Mouse (Mus musculus): Measurements from ENCODE around the gene Kif26b. TPM values are rescaled to one million over a fixed set of nuclear protein-coding genes. Genes with fewer than 3 reads are reported as not detected.

Kif26b gene
- polyA plus RNA-seq, 1 experiment from 2014 or later, result 5.1 TPM

DNA sequence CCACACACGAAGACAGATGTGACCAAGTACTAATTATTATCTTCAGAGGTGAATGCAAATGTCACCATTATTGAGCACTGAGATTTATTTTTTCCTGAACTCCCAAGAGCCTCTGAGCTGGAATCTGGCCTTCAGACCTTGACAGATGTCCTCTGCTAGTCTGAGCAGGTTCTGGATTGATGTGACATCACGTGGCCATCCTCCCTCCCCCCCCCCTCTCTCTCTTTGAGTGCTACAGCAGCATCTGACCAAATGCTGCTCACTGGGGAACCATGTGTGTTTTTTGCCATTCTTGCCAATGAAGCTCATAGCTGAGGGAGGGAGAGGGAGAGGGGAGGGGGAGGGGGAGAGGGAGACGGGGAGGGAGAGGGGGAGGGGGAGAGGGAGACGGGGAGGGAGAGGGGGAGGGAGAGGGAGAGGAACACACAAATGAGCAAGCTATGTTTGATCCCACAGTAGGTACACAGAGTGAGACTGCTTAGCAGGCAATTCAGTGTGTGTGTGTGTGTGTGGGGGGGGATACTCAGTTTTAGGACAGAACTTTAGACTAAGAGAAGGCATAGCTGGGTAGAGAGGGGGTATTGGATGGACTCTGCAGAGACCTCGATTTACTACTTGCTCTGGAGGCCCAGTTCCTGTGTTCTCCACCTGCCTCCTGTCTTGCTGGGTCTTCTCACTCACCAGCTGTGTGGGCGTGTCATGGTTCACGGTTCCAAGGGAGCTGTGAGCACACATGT, 241.9 kb downstream of the Kif26b start:
- H3K4me2 ChIP-seq (ENCODE audit: low read depth, low read length), result no peak overlapping the region
- no peak overlapping the region for H3K4me3 ChIP-seq (ENCODE audit: low read length)
- peaks cover 21% of the 10 kb centered on the region for H3K4me1 ChIP-seq (ENCODE audit: control insufficient read depth, insufficient read depth, low read length)
- ATAC-seq (replicated peaks; ENCODE audit: extremely low read depth, insufficient read depth, low FRiP score), result no peak; the same call in 1 of the 2 replicates
- H3K36me3 ChIP-seq (ENCODE audit: control insufficient read depth, insufficient read depth), result no peaks in the 10 kb centered on the region
- H3K9me3 ChIP-seq (replicated peaks; ENCODE audit: control insufficient read depth, low read length), result no peaks in the 10 kb centered on the region
- 54% methylated on average over 6 of the region's 7 CpGs for WGBS
- no peaks in the 10 kb centered on the region for H3K27me3 ChIP-seq (ENCODE audit: control insufficient read depth, insufficient read depth, low read length)
- H3K27ac ChIP-seq (ENCODE audit: low read length), result no peak overlapping the region
- H3K9ac ChIP-seq (ENCODE audit: low read length), result no peak overlapping the region

DNA sequence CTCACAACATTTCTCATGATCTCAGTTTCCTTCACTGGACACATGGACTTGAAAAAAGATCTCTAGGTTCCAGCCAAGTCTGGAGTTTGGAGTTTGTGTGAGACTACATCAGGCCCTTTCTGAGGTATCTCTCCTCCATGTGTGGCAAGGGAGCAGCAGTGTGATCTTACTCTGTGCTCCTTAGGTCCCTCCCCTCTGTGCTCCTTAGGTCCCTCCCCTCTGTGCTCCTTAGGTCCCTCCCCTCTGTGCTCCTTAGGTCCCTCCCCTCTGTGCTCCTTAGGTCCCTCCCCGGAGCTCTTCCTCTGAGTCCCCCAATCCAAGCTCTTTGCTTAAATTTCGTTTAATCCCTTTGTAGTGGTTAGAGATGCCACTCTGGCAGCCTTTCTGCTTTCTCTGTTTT, 250.8 kb downstream of the Kif26b start:
- no peaks in the 10 kb centered on the region for H3K9me3 ChIP-seq (replicated peaks; ENCODE audit: control insufficient read depth, low read length)
- H3K36me3 ChIP-seq (ENCODE audit: control insufficient read depth, insufficient read depth), result no peaks in the 10 kb centered on the region
- ATAC-seq (replicated peaks; ENCODE audit: extremely low read depth, insufficient read depth, low FRiP score), result no peak
- H3K9ac ChIP-seq (ENCODE audit: low read length), result no peak overlapping the region
- WGBS, result 37% methylated on average over 2 of the region's 2 CpGs
- no peaks in the 10 kb centered on the region for H3K4me1 ChIP-seq (ENCODE audit: control insufficient read depth, insufficient read depth, low read length)
- no peak overlapping the region for H3K4me2 ChIP-seq (ENCODE audit: low read depth, low read length)
- no peak overlapping the region for H3K4me3 ChIP-seq (ENCODE audit: low read length)
- H3K27me3 ChIP-seq (ENCODE audit: control insufficient read depth, insufficient read depth, low read length), result no peaks in the 10 kb centered on the region
- H3K27ac ChIP-seq (ENCODE audit: low read length), result no peak overlapping the region

DNA sequence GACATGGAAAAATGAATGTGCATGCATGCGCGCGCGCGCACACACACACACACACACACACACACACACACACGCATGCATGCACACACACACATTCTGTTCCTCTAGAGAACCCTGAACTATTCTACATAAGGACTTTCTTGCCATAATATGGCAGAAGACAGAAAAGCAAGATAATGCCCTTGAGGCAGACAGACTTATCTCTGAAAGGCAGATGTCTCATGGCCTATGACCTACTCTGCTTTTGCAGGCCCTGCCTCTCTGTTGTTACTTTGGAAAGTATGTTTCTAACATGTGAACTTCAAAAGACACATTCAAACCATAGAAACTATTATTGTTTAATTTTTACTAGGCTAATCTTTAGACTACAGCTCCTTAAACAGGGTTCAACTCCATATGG, 255.1 kb downstream of the Kif26b start:
- Histone ChIP-seq H3K27ac (ENCODE audit: low read length) (no peak overlapping the region), H3K4me2 (ENCODE audit: low read depth, low read length) (no peak overlapping the region), H3K36me3 (ENCODE audit: control insufficient read depth, insufficient read depth) (no peaks in the 10 kb centered on the region), H3K9me3 (replicated peaks; ENCODE audit: control insufficient read depth, low read length) (no peaks in the 10 kb centered on the region), H3K9ac (ENCODE audit: low read length) (no peak overlapping the region), H3K4me1 (ENCODE audit: control insufficient read depth, insufficient read depth, low read length) (no peaks in the 10 kb centered on the region), H3K4me3 (ENCODE audit: low read length) (no peak overlapping the region), H3K27me3 (ENCODE audit: control insufficient read depth, insufficient read depth, low read length) (no peaks in the 10 kb centered on the region)
- WGBS, result 93% methylated on average over 6 of the region's 6 CpGs
- no peak for ATAC-seq (replicated peaks; ENCODE audit: extremely low read depth, insufficient read depth, low FRiP score)

DNA sequence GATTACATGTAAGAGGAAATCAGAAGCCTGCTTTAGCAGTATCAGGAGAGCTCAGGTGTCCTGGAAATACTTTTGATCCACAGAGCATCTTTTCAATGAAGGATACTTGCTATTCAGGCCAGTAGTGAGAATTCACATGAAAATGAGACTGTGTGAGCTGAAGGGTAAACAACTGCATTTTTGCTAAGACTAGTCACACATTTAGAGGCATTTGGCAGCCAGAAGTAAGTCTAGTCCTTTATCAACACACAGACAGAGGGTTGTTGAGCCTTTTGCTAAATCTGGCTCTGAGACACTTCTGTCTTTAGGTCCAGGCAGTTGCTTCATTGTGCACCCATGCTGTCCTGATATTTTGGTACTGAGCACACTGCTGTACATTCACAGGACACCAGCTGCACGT, 262.3 kb downstream of the Kif26b start:
- H3K27me3 ChIP-seq (ENCODE audit: control insufficient read depth, insufficient read depth, low read length), result no peaks in the 10 kb centered on the region
- peak; percentile 41; the same call in 1 of the 2 replicates for ATAC-seq (replicated peaks; ENCODE audit: extremely low read depth, insufficient read depth, low FRiP score)
- no peaks in the 10 kb centered on the region for H3K36me3 ChIP-seq (ENCODE audit: control insufficient read depth, insufficient read depth)
- no peak overlapping the region for H3K4me3 ChIP-seq (ENCODE audit: low read length)
- H3K9ac ChIP-seq (ENCODE audit: low read length), result no peak overlapping the region
- 18% methylated on average over 1 of the region's 1 CpGs for WGBS
- peaks cover 19% of the 10 kb centered on the region for H3K4me1 ChIP-seq (ENCODE audit: control insufficient read depth, insufficient read depth, low read length)
- no peaks in the 10 kb centered on the region for H3K9me3 ChIP-seq (replicated peaks; ENCODE audit: control insufficient read depth, low read length)
- H3K27ac ChIP-seq (ENCODE audit: low read length), result peak overlapping the region; percentile 67
- no peak overlapping the region for H3K4me2 ChIP-seq (ENCODE audit: low read depth, low read length)

DNA sequence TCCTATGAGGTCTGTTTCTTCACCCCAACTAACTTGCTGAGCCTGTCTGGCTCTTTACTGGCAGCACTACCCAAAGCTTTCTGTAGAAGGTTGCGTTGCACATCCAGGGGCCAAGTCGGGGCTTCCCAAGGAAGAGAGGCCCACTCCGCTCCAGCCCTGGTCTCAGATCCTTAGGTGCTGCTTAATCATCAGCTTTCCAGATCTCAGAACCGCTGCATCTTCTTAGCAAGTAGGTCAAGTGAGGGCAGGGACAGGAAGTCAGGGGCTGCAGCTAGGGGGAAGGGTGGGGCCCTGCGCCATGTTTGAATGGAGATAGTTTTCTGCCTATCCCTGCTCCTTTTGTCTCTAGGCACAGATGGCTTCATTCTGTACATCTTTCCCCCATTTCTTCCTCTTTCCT, 263.8 kb downstream of the Kif26b start:
- no peaks in the 10 kb centered on the region for H3K36me3 ChIP-seq (ENCODE audit: control insufficient read depth, insufficient read depth)
- no peak overlapping the region for H3K4me3 ChIP-seq (ENCODE audit: low read length)
- WGBS, result 90% methylated on average over 5 of the region's 5 CpGs
- H3K9ac ChIP-seq (ENCODE audit: low read length), result no peak overlapping the region
- no peak overlapping the region for H3K4me2 ChIP-seq (ENCODE audit: low read depth, low read length)
- H3K27ac ChIP-seq (ENCODE audit: low read length), result no peak overlapping the region
- no peaks in the 10 kb centered on the region for H3K9me3 ChIP-seq (replicated peaks; ENCODE audit: control insufficient read depth, low read length)
- no peaks in the 10 kb centered on the region for H3K27me3 ChIP-seq (ENCODE audit: control insufficient read depth, insufficient read depth, low read length)
- H3K4me1 ChIP-seq (ENCODE audit: control insufficient read depth, insufficient read depth, low read length), result peaks cover 24% of the 10 kb centered on the region
- no peak for ATAC-seq (replicated peaks; ENCODE audit: extremely low read depth, insufficient read depth, low FRiP score)

DNA sequence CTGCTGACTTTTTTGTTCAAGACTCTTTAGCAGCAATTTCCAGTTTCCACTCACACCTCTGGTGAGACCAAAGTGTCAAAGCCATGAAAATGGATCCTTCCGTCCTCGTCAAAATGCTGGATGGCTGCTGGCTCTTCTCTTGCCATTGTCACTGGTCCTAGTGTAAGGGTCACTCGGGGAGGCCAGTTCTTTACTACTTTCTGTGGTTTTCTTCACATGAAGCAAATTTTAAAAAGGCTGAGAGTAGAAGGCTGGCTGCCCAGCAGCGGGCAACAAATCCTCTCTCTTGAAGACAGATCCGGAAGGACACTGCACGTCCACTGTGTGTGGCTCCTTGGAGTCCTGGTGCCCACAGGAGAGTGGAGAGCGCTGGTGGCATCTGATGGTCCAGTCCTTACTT, 265.9 kb downstream of the Kif26b start:
- no peak for ATAC-seq (replicated peaks; ENCODE audit: extremely low read depth, insufficient read depth, low FRiP score)
- no peaks in the 10 kb centered on the region for H3K36me3 ChIP-seq (ENCODE audit: control insufficient read depth, insufficient read depth)
- H3K9me3 ChIP-seq (replicated peaks; ENCODE audit: control insufficient read depth, low read length), result no peaks in the 10 kb centered on the region
- H3K27me3 ChIP-seq (ENCODE audit: control insufficient read depth, insufficient read depth, low read length), result no peaks in the 10 kb centered on the region
- 89% methylated on average over 7 of the region's 7 CpGs for WGBS
- no peak overlapping the region for H3K4me3 ChIP-seq (ENCODE audit: low read length)
- no peak overlapping the region for H3K4me2 ChIP-seq (ENCODE audit: low read depth, low read length)
- no peak overlapping the region for H3K27ac ChIP-seq (ENCODE audit: low read length)
- peaks cover 38% of the 10 kb centered on the region for H3K4me1 ChIP-seq (ENCODE audit: control insufficient read depth, insufficient read depth, low read length)
- no peak overlapping the region for H3K9ac ChIP-seq (ENCODE audit: low read length)

DNA sequence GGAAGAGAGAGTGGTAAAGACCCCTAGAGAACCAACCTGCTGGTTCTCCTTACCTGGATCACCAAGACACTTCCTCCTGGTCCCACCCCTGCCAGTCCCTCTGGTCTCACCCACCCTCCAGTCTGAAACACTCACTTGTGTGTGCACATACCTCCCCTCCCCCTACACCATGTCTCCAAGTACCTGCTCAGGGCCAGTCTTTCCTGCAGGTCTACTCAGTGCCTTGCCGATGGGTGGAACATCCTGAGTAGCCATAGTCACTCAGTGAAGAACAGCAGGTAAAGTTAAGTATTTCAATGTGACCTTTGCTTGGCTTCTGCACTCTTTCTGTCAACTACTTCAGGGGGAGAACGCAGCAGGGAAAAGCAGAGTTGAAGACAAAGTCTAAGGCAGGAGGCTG, 268.5 kb downstream of the Kif26b start:
- Histone ChIP-seq H3K4me2 (ENCODE audit: low read depth, low read length) (0 out of 2 replicates have a peak overlapping the region, but pooled peaks have one; percentile 12), H3K4me1 (ENCODE audit: control insufficient read depth, insufficient read depth, low read length) (peaks cover 34% of the 10 kb centered on the region), H3K27me3 (ENCODE audit: control insufficient read depth, insufficient read depth, low read length) (no peaks in the 10 kb centered on the region), H3K27ac (ENCODE audit: low read length) (no peak overlapping the region; the same call in 1 of the 2 replicates), H3K9ac (ENCODE audit: low read length) (no peak overlapping the region), H3K36me3 (ENCODE audit: control insufficient read depth, insufficient read depth) (no peaks in the 10 kb centered on the region), H3K4me3 (ENCODE audit: low read length) (no peak overlapping the region), H3K9me3 (replicated peaks; ENCODE audit: control insufficient read depth, low read length) (no peaks in the 10 kb centered on the region)
- WGBS, result 61% methylated on average over 2 of the region's 2 CpGs
- no peak for ATAC-seq (replicated peaks; ENCODE audit: extremely low read depth, insufficient read depth, low FRiP score)

DNA sequence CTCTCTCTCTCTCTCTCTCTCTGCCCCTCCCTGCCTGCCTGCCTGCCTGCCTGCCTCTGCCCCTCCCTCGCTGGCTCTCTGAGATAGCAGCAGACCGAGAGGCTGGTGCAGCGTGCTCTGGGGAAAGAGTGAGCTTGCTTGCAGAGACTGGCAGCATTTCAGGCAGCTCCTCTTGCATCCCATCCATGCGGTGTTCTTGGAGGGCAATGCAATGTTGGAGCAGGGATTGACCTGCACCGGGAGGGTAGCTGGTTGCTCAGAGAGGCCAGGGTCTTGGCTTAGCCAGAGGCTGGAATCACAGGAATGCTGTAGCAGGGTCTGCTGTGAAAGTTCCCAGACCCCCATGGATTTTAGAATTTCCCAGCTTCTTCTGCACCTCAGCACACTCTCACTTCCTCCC, 269.4 kb downstream of the Kif26b start:
- peak overlapping the region; percentile 66 for H3K9ac ChIP-seq (ENCODE audit: low read length)
- ATAC-seq (replicated peaks; ENCODE audit: extremely low read depth, insufficient read depth, low FRiP score), result peak; percentile 74
- H3K27me3 ChIP-seq (ENCODE audit: control insufficient read depth, insufficient read depth, low read length), result no peaks in the 10 kb centered on the region
- no peaks in the 10 kb centered on the region for H3K36me3 ChIP-seq (ENCODE audit: control insufficient read depth, insufficient read depth)
- WGBS, result under 1% methylated on average over 5 of the region's 5 CpGs
- H3K27ac ChIP-seq (ENCODE audit: low read length), result peak overlapping the region; percentile 68
- peak overlapping the region; percentile 72 for H3K4me2 ChIP-seq (ENCODE audit: low read depth, low read length)
- peaks cover 40% of the 10 kb centered on the region for H3K4me1 ChIP-seq (ENCODE audit: control insufficient read depth, insufficient read depth, low read length)
- peak overlapping the region; percentile 52 for H3K4me3 ChIP-seq (ENCODE audit: low read length)
- H3K9me3 ChIP-seq (replicated peaks; ENCODE audit: control insufficient read depth, low read length), result no peaks in the 10 kb centered on the region

DNA sequence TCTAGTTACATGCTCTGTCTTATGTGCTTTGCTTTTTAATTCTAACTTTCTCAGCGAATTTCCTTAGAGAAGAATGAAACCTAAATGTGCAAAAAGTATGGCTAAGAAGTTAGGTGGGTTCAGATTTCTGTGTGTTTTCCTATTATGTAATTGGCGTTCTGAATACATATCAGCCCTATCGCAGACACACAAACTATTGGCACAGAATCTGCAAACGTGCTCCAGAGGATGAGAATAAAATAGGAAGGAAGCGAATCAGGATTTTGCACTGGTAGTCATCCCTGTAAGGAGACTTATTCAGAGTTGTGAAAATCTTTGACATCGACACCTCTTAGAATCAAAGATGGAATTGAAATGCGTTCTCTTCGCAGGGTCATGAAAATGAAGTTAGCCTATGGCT, 270.0 kb downstream of the Kif26b start:
- no peak for ATAC-seq (replicated peaks; ENCODE audit: extremely low read depth, insufficient read depth, low FRiP score)
- Histone ChIP-seq H3K4me3 (ENCODE audit: low read length) (peak overlapping the region; percentile 52), H3K9me3 (replicated peaks; ENCODE audit: control insufficient read depth, low read length) (no peaks in the 10 kb centered on the region), H3K27ac (ENCODE audit: low read length) (peak overlapping the region; percentile 10), H3K4me2 (ENCODE audit: low read depth, low read length) (peak overlapping the region; percentile 72), H3K36me3 (ENCODE audit: control insufficient read depth, insufficient read depth) (no peaks in the 10 kb centered on the region), H3K9ac (ENCODE audit: low read length) (peak overlapping the region; percentile 66; the same call in 1 of the 2 replicates), H3K4me1 (ENCODE audit: control insufficient read depth, insufficient read depth, low read length) (peaks cover 46% of the 10 kb centered on the region), H3K27me3 (ENCODE audit: control insufficient read depth, insufficient read depth, low read length) (no peaks in the 10 kb centered on the region)
- WGBS, result 55% methylated on average over 8 of the region's 8 CpGs

All from heart, embryonic 16.5 days (tissue).